Mouse (Mus musculus) left cerebral cortex, postnatal 25 days (tissue): ENCODE results near the gene Paqr7. TPM values are rescaled to one million over a fixed set of nuclear protein-coding genes. Genes with fewer than 3 reads are reported as not detected.
"Not testable (repeated sequence)": the region's sequence is repeated elsewhere in the genome, so short reads cannot be mapped to it uniquely, and the experiment has no call there.

Source experiments
- DNase-seq, 2 experiments: peaks; one replicate each; pipeline ENCODE4 v3.0.0; 2022; ENCODE audit warnings: low spot score in 2 of 2, mixed read lengths in 1 of 2
- intact Hi-C: fragments of 180-260 bp; cut with DNase I; formaldehyde crosslinking; loops from one replicate; pipeline ENCODE4 v1.15.1; 2025
- total RNA-seq, 2 experiments: library from RNA; stranded (reverse); gene quantifications; 2 replicates each; pipeline ENCODE4 v1.2.3; 2021

Gene Paqr7
- total RNA-seq, 2 experiments from 2014 or later, result 61.2 to 63.3 TPM

DNA sequence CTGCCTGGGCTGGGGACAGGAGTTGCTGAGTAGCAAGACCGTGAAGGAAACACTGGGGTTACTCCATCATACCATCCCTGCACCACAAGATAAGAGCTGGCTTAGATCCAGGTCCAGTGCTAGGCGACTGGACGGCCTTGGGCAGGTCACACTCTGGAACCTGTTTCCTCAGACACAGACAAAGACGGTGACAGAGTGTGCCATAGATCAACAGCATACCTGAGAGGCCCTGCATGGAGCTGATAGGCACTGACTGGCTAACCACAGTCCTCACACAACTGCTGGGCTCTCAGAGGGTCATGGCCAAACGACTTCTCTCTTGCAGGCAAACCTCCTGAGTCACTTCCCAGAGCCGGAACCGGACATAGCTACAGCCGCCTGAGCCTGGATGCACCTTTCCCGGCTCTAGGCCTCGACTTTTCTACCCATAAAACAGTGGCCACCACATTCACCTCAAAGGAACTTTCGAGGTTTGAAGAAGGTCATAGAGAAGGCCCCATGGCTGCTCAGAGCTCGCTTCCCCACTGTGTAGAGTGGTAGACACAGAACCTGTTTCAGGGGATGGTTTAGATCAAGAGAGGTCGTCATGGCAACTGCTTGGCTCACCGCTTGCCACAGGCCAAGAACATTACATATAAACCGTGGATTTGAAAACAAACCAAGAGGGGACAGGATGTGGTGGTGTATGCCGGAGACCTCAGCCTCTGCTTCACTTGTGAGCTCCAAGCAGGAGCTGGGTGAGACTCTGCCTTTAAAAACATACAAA, 1.5 kb upstream of the Paqr7 start:
- no peak for DNase-seq
- intact Hi-C loops, result no loop called here

- intact Hi-C loops, result no loop called here
- no peak for DNase-seq
These were observed 962 bp upstream of the Paqr7 start for GRCm38 (mm10) chr4:134495546-134495923.

- intact Hi-C loops, result no loop called here
- DNase-seq, result no peak
These were observed 726 bp downstream of the Paqr7 start for GRCm38 (mm10) chr4:134497223-134497622.

DNA sequence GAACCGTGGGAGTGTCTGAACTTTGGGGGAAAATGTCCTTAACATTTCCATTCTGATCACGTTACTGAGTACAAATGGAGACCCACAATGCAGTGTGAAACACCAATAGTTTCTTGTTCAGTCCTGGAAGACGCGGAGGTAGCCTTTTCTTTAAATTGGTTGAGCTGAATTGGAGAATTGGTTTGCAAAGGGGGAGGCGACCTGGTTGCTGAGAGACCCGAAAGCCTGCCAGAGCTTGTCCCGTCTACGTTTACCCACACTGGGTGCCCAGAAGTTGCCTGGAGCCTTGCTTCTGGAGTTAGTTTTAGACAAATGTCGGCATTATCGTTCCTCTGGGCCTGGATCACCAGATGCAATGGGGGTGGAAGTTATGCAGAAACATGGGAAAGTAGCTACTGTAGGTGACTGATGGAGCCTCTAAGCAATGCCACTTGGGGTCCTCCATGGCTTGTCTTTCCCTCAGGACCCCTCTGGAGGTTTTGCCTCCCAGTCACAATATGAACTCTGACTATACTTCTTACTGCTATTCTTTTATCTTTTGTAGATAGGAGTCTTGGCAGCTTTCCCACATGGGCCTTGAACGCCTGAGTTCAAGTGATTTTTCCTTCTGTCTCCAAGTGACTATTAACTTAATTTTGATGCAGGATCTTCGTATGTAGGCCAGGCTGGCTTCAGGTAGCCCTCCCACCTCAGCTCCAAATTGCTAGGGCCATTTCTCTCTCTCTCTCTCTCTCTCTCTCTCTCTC, 1.7 kb downstream of the Paqr7 start:
- intact Hi-C loops, result no loop called here
- peak in 1 of 2 experiments; percentile 60 for DNase-seq

- DNase-seq, intact Hi-C loops: not testable (repeated sequence)
These were observed 2.5 kb downstream of the Paqr7 start for GRCm38 (mm10) chr4:134498983-134499382.

GRCm38 (mm10) chr4:134501095-134501494, 4.6 kb downstream of the Paqr7 start:
- DNase-seq, result no peak
- intact Hi-C loops, result no loop called here

GRCm38 (mm10) chr4:134503686-134504357, 7.3 kb downstream of the Paqr7 start:
- no peak for DNase-seq
- intact Hi-C loops, result no loop called here

DNA sequence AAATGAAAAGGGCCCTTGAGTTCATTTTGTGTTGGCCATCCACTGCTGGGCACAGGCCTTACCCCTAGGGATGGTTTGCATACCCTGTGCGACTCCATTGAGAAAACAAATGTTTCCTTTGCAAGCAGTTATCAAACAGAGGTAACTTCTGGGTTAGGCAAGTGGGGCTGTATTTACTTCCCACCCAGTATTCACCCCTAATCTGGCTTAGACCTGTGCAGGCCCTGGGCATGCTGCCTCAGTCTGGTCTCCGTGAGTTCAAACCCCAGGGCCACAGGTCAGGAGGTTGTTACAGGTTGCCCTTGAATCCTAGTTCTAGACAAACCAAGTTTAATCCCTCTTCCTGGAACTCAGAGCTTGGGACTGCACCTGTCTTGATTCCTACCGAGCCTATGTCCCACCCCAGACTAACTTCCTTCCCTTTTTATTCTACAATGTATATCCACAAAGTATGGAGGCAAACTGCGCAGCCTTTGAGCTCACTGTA, 8.8 kb downstream of the Paqr7 start:
- no peak for DNase-seq
- intact Hi-C loops, result no loop called here

GRCm38 (mm10) chr4:134505966-134506594, 9.6 kb downstream of the Paqr7 start:
- intact Hi-C loops, result no loop called here
- no peak for DNase-seq

- DNase-seq, result no peak
- intact Hi-C loops, result no loop called here
These were observed 10.2 kb downstream of the Paqr7 start for GRCm38 (mm10) chr4:134506713-134507112.

GRCm38 (mm10) chr4:134510396-134510795, 13.9 kb downstream of the Paqr7 start:
- no peak for DNase-seq
- intact Hi-C loops, result no loop called here

DNA sequence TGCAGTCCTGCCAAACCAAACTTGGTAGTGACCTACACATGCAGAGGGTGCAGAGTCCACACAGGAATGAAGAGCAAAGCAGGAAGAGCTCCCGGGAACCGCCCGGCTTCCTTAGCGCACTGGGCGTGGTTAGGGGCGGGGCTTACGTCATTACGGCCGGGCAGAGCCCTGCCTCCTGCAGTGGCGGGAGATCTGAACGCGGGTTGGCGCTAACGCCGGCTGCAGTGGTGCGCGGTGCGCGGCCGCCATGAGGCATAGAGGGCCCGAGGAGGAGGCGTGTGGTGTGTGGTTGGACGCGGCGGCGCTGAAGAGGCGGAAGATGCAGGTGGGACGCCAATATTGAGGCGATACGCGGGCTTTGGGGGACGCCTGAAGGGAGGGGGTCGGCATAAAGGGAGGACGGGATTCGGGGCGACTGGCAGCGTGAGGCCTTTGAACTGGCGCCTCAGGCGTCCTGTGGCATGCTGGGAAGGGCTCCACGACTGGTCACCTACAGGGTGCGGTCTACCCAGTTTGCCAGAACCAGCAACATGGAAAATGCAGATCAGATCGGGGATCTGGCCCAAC, 14.4 kb downstream of the Paqr7 start, which contains the start of gene Aunip:
Aunip (plus strand) TSS at position 155 of the 567 bp plus-strand sequence.
- peak; percentile 80 to 85 for DNase-seq
- intact Hi-C loops, result no loop called here

- no peak for DNase-seq
- intact Hi-C loops, result no loop called here
These were observed 15.2 kb downstream of the Paqr7 start for GRCm38 (mm10) chr4:134511730-134512129.

DNA sequence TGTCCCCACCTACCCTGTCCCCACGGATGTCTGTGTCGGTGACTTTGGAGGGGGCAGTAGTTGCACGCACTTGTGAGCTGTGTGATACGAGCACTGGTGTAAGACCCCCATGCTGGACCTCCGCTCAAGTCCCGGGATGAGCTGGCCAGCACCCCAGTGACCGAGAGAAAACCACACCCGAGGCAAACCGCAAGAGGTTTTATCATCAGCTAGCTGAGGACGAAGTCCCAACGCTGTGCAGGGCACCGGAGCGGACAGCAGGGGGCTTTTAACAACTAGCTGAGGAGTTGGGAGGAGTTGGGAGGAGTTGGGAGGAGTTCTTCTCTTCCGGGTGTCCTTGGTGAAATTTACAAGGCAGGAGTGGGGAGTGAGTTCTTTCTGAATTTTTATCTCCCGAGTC, 16.3 kb downstream of the Paqr7 start:
- peak in 1 of 2 experiments; percentile 60 for DNase-seq
- intact Hi-C loops, result no loop called here

GRCm38 (mm10) chr4:134514309-134514930, 17.9 kb downstream of the Paqr7 start:
- intact Hi-C loops, result no loop called here
- DNase-seq, result no peak

GRCm38 (mm10) chr4:134515614-134516013, 19.1 kb downstream of the Paqr7 start:
- intact Hi-C loops, result no loop called here
- no peak for DNase-seq

DNA sequence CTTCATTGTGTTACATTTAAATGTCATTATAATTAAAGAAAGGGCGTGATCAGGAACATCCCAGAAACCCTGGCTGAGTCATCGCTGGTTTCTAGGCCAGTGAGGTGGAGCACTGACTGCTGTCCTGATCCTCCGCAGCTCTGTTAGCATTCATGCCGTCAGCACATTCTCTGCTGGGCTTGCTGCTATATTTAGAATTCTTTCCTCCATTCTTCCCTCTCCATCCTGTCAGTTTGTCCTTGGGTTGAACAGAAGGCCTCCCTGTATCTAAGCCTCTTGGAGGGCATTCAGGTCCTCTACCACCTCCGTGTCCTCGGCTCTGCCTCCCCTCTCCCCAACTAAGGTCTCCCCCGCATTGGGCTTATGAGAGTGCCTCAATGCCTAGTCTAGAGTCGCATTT, 20.5 kb downstream of the Paqr7 start:
- DNase-seq, result peak in 1 of 2 experiments; percentile 85
- intact Hi-C loops, result no loop called here

- DNase-seq, result peak in 1 of 2 experiments; percentile 85
- intact Hi-C loops, result no loop called here
These were observed 21.2 kb downstream of the Paqr7 start for GRCm38 (mm10) chr4:134517719-134518118.

DNA sequence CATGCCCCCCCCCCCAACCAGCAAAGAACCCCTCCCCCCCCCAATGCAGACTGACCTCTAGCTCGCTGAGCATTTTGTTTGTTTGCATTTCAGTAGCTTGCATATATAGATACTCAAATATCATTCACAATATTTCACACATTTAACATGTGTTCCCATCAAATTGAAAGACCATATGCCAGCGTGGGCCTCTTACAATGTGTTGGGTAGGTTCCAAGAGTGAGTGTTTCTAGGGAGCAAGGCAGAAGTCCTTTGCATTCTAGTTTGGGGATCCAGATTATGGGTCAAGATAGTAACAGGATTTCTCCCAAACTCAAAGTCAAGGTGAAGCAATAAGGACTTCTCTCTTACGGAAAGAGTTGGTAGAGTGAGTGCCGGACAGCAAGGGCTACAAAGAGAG, 22.0 kb downstream of the Paqr7 start:
- intact Hi-C loops, result no loop called here

More for the DNA sequence above, 22.0 kb downstream of the Paqr7 start:
- DNase-seq, result peak in 1 of 2 experiments; percentile 39
